Mouse (Mus musculus) embryo, embryonic 11 days (tissue): Measurements from ENCODE around the gene Ttc34.

ENCODE experiments used
- DNase-seq: peaks from one replicate; pipeline ENCODE4 v3.0.0-alpha.2; 2015

Gene Ttc34

DNA sequence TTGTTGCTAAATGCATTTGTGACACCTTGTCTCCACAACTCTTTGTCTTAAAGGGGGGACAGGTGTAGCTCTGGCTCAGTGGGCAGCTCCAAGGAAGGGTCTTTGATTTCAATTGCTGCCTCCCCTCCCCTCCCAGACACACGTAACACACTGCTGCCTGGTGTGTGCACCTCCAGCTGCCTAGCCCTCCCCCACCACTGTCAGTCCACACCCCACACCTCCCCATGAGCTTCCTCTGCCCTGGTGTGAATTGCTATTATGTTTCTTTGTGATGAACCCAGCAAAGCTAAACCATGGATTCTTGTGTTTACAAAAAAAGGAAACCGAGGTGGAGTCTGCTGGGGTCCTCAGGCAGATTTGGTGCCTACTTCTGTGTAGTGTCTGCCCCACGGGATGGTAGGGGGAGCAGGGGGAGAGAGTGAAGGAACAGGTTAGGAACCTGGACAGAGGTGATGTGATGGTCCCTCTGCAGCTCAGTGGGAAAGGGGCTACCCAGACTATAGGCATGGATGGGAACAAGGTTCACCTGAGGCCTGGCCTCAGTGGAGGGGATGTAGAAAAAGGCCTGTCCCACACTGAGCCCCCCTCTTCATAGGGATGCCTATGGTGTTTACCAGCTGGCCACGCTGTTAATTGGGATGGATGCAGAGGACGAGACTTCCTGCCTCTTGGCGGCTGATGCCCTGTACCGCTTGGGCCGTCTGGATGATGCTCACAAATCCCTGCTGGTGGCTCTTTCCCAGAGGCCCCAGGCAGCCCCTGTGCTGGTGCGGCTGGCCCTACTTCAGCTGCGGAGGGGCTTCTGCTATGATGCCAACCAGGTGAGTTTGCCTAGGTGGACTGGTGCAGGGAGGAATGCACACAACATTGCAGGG is 20.3 kb downstream of the Ttc34 start:
- DNase-seq = no peak

- no peak for DNase-seq
Measured at GRCm38 (mm10) chr4:154858601-154859000, 21.3 kb downstream of the Ttc34 start.

GRCm38 (mm10) chr4:154861967-154862366 is 24.7 kb downstream of the Ttc34 start:
- no peak for DNase-seq

GRCm38 (mm10) chr4:154863436-154863935 is 26.2 kb downstream of the Ttc34 start:
- DNase-seq = no peak

GRCm38 (mm10) chr4:154864271-154864771 is 27.1 kb downstream of the Ttc34 start:
- peak; percentile 97 for DNase-seq

DNA sequence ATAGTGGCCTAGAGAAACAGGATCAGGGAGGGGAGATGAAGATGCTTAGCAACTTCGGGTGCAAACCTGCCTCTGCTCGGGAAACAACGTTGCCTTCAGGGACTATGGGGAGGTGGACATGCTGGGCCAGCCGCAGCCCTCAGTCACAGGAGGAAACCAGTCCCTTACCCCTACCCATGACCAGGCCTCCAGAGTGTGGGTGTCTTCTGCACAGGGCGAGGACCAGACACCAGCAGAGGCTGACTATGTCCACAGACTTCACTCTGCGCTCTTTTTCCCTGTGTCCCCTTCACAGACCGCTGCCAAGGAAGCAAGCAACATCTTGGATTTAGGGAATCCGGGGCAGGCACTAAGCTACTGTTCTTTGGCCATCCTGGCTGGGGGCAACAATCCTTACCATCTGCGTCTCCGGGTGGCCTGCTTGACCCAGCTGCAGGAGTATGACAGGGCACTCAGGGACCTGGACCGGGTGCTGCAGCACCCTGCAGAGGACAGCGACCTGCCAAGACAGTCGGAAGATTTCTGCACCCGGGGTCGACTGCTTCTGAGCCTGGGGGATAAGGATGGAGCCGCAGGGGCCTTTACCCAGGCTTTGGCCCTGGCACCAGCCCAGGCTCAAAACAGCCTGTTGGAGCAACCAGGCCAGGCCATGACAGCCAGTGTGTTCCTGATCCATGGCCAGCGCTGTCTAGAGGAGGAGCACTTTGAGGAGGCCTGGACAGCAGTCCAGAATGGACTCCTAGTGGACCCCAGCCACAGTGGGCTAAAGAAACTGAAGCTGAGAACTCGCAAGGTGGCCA is 27.9 kb downstream of the Ttc34 start:
- DNase-seq = no peak

GRCm38 (mm10) chr4:154866391-154866790 is 29.1 kb downstream of the Ttc34 start:
- DNase-seq = no peak

- no peak for DNase-seq
Measured at GRCm38 (mm10) chr4:154867257-154867656, 30.0 kb downstream of the Ttc34 start.

DNA sequence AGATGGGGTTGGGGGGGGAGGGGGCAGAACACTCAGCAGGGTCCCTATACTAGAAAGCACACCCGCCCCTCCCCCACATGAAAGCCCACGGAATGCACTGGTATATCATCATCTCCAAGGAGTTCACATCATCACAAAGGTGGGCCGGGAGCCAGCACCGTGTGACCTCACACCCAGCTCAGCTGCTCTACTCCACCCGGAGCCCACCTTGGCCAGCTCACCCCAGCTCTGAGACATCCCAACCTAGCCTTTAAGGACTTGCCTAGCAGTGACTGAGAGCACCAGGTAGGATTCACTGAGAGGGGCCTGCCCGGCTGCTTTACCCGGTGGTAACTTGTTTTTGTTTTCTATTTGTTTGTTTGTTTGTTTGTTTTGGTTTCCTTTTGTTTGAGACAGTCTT is 32.2 kb downstream of the Ttc34 start, which contains the start of gene Mmel1:
Mmel1 (plus strand) TSS at position 146 of the 400 bp plus-strand sequence.
- DNase-seq = no peak

- DNase-seq = no peak
Measured at GRCm38 (mm10) chr4:154870721-154871120, 33.5 kb downstream of the Ttc34 start.

GRCm38 (mm10) chr4:154871757-154872251 is 34.5 kb downstream of the Ttc34 start:
- DNase-seq = peak; percentile 70

DNA sequence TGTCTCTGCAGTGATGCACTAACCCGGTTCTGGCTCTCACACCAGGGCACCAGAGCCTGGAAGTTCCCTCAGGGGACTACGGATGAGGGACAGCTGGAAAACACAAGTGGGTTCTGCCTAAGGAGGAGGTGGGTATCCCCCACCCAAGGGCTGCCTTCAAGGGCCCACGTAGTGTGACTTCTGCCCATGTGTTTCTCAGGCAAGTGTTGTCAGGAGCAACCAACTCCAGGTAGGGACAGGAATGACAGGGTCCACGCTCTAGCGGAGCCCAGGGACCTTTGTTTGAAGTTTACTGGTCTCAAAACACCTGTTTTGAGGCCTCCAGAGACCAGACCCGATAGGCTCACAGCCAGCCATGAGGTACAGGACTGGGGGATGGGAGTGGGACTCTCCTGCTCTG is 35.9 kb downstream of the Ttc34 start:
- no peak for DNase-seq

DNA sequence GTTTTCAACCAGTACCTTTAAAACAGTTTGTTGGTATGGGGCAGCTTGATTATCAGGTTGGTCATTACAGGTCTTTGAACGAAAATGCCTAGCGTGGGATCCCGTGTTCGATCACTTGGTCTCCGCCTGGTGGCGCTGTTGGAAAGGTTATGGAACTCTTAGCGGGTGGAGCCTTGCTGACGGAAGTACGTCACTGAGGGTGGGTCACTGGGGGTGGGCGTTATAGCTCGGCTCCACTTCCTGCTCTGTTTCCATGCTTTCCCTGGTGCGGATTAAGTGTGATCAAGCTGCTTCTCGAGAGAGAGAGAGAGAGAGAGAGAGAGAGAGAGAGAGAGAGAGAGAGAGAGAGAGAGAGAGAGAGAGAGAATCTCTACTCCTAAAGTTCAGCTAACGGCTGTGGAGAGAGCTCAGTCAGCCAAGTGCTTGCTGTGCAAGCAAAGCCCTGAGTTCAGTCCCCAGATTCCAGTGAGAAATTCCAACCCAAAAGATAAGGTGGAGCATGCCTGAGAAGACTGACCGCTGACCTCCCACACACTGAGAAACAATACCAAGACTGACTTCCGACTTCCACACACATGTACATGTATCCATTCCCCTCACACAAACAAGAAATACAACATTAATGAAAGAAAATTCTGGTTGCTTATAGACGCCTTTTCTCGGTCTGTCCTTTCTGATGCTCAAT is 40.7 kb downstream of the Ttc34 start:
- peak; percentile 97 for DNase-seq

DNA sequence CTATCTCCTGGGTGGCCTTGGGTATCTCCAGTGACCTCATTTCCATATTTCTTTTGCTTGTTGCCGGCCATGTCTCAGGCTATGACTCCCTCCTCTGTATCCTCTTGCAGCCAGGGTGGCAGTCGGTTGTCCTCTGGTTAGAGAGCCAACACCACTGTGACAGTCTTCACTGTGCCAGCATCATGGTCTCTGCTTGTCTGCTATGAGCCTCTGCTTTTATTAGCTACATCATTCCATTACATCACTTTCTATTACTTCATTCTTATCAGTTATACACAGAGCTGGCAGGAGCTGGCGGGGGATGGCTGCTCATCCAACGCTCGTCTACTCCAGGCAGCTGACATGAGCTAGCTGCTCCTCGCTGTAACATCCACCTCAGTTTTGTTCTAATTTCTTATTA is 43.5 kb downstream of the Ttc34 start:
- no peak for DNase-seq

DNA sequence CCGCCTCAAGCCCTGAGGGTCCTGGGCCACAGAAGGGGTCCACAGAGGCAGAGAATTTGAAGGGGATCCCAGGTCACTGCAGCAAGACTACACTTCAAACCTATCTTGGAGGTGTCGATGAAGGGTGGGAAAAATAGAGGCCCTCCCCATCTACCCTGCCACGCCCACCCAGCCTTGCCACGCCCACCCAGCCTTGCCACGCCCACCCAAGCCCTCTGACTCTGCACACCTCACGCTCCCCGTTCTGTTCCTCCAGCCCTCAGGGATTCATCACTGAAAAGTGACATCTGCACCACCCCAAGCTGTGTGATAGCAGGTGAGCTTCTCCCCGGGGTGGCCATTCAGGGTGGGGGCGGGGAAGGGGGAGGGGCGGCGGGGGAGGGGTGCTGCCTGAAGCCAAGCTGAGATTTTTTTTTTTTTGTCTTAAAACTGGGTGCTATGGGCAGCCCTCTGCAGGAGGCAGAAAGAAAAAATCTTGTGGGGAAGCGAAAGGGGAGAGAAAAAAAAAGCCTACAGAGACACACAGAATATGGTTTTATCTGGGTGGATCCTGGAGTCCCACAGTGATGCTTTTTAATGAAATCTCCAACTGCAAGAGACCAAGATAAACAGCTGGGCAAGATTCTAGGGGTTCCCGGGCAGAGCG is 44.9 kb downstream of the Ttc34 start:
- no peak for DNase-seq

GRCm38 (mm10) chr4:154885416-154885815 is 48.2 kb downstream of the Ttc34 start:
- no peak for DNase-seq

DNA sequence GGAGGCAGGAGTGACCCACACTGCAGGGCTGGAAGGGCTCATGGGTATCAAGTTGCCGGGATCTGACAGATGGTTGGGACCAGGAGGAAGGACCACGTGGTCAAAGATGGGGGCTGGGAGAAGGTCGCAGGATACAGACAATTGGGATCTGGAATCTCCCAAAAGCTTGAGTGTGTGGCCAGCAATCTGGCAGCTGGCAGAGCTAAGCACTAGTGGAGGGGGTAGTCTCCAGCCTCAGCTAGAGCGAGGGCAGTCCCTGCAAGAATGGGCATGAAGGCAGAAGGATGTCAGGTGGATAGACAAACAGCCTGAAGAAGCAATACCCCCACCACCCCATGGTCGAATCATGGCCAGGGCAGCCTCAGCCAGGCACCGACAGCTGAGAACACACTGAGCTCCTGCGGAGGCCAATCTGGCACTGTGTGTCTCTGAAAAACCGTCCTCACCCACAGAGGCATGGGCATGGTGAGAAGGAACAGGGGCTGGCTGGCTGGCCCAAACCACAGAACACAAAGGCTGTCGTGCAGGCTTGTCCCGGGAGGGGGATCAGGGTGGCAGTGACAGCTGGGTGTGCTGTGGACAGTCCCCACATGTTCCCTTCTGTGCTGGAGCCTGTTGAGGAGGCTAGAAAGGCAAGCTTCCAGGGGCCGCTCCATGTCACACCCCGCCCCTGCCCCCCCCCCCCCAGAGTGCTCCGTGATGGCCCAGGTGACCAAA is 49.8 kb downstream of the Ttc34 start:
- no peak for DNase-seq

GRCm38 (mm10) chr4:154887593-154888250 is 50.5 kb downstream of the Ttc34 start:
- no peak for DNase-seq

- no peak for DNase-seq
Measured at GRCm38 (mm10) chr4:154890887-154891286, 53.6 kb downstream of the Ttc34 start.

DNA sequence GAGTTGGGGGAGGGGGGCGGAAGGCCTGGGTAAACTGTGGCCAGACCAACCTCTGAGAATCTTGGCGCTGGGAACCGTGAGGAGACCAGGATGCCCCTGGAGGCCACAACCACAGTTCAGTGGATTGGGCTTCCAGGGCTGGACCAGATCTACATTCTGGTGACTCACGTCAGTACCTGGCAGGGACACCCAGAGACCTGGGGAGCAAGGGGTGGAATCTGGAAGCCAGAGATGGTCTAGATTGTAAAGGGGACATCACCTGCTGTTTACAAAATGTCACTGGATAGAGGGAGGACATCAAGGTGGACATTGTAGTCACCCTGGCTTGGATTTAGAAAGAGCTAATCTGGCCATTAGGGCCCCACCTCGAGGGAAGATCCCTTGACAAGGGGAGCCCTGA is 58.3 kb downstream of the Ttc34 start:
- no peak for DNase-seq
